Mouse (Mus musculus) right cerebral cortex, postnatal 14 days (tissue): ENCODE results near the gene Pik3c2b.

ENCODE experiments used
- DNase-seq: peaks from one replicate; pipeline ENCODE4 v3.0.0; 2022

Gene Pik3c2b

GRCm38 (mm10) chr1:133073327-133073856 lies 27.9 kb downstream of the Pik3c2b start:
- no peak for DNase-seq

- DNase-seq = no peak
Observed at GRCm38 (mm10) chr1:133074541-133074940, 29.1 kb downstream of the Pik3c2b start.

- no peak for DNase-seq
Observed at GRCm38 (mm10) chr1:133075651-133076400, 30.4 kb downstream of the Pik3c2b start.

- no peak for DNase-seq
Observed at GRCm38 (mm10) chr1:133076681-133077514, 31.4 kb downstream of the Pik3c2b start.

- no peak for DNase-seq
Observed at GRCm38 (mm10) chr1:133077606-133078337, 32.3 kb downstream of the Pik3c2b start.

GRCm38 (mm10) chr1:133078338-133078727 lies 32.9 kb downstream of the Pik3c2b start:
- DNase-seq = no peak

GRCm38 (mm10) chr1:133079509-133079908 lies 34.0 kb downstream of the Pik3c2b start:
- DNase-seq = no peak

GRCm38 (mm10) chr1:133080079-133080561 lies 34.7 kb downstream of the Pik3c2b start:
- DNase-seq = no peak

GRCm38 (mm10) chr1:133080717-133081116 lies 35.2 kb downstream of the Pik3c2b start:
- no peak for DNase-seq

GRCm38 (mm10) chr1:133083003-133083546 lies 37.6 kb downstream of the Pik3c2b start:
- no peak for DNase-seq

GRCm38 (mm10) chr1:133083942-133084625 lies 38.6 kb downstream of the Pik3c2b start:
- no peak for DNase-seq

- no peak for DNase-seq
Observed at GRCm38 (mm10) chr1:133084708-133085416, 39.4 kb downstream of the Pik3c2b start.

- no peak for DNase-seq
Observed at GRCm38 (mm10) chr1:133085417-133085742, 39.9 kb downstream of the Pik3c2b start.

GRCm38 (mm10) chr1:133086804-133087203 lies 41.3 kb downstream of the Pik3c2b start:
- no peak for DNase-seq

- peak; percentile 49 for DNase-seq
Observed at GRCm38 (mm10) chr1:133087206-133087905, 41.9 kb downstream of the Pik3c2b start.

- DNase-seq = no peak
Observed at GRCm38 (mm10) chr1:133088196-133088595, 42.7 kb downstream of the Pik3c2b start.

- no peak for DNase-seq
Observed at GRCm38 (mm10) chr1:133089415-133089814, 43.9 kb downstream of the Pik3c2b start.

GRCm38 (mm10) chr1:133090641-133091040 lies 45.2 kb downstream of the Pik3c2b start:
- no peak for DNase-seq

- no peak for DNase-seq
Observed at GRCm38 (mm10) chr1:133091483-133091882, 46.0 kb downstream of the Pik3c2b start.

- DNase-seq = no peak
Observed at GRCm38 (mm10) chr1:133093719-133094118, 48.3 kb downstream of the Pik3c2b start.
